Mouse (Mus musculus) CD4-positive, CD25-positive, alpha-beta regulatory T cell (primary cell): Measurements from ENCODE around the gene Gm7876. TPM values are rescaled to one million over a fixed set of nuclear protein-coding genes. Genes with fewer than 3 reads are reported as not detected.

Source experiments
- polyA plus RNA-seq: library from polyadenylated mRNA; unstranded; fragments of 100-300 nt; shearing (Covaris generic); gene quantifications from one replicate; pipeline ENCODE4 v1.2.1, GENCODE M21; 2017

Gm7876 gene
- not detected for polyA plus RNA-seq

GRCm38 (mm10) chr14:4708938-4709337 is at the start of gene Gm7876:
TSS of gene Gm7876 (plus strand) at chr14:4709238.

GRCm38 (mm10) chr14:4663892-4664291 is 45.1 kb upstream of the Gm7876 start, which contains the start of gene Gm3239:
TSS of gene Gm3239 (plus strand) at chr14:4664192.

DNA sequence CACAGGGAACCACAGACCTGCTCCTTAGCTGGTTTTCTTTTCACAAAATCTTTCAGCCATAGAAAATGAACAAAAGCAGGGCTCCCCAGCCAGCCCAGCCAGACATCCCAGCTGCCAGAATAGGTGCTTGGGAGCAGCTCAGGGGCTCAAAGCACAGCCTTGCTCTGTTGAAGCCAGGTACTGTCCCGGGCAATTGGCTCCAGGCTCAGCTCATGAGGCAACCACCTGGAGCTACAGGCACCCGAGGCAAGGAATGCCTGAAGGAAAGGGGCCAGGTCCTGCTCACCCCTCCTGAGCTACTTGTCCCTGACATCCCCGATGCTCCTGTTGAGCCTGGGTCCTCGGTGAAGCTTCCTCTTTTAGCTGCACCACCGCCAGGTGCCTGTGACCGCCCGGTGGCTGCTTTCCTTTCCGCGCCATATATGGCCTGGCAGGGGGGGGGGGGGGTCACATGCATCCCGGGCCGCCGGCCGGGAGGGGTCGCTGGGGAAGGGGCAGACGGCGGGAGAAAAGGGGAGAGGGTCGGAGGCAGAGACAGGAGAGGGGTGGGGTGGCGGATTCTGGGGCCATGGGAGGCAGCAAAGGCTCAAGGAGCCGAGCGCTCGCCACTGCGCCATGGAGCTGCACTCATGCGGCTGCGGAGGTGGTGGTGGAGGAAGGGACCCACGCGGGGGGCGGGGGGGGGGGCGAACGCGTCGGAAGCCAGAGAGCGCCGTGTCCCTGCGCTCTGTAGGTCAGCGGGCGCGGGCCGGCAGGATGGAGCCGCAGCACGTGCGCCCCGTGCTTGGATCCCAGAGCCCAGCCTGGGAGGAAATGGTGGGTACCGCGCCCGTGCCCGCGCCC is 17.2 kb downstream of the Gm7876 start, which contains the start of gene Gm3252:
Gene Gm3252, plus strand, starts transcription at position 738 of the 843 bp plus-strand sequence.

Other genes with a start within 250 kb of the Gm7876 start
- gene Gm3182, start 227.5 kb upstream of the Gm7876 start, polyA plus RNA-seq = not detected
- gene Gm3047, start 153.8 kb upstream of the Gm7876 start, polyA plus RNA-seq = not detected
- gene Gm8159, start 76.9 kb upstream of the Gm7876 start, polyA plus RNA-seq = not detected
- gene Gm3239, start 45.0 kb upstream of the Gm7876 start, polyA plus RNA-seq = not detected
- gene Gm3252, start 17.5 kb downstream of the Gm7876 start, polyA plus RNA-seq = 0.96 TPM
- not detected for gene Gm9602, start 67.1 kb downstream of the Gm7876 start, polyA plus RNA-seq
- gene Gm3269, start 128.9 kb downstream of the Gm7876 start, polyA plus RNA-seq = not detected
- not detected for gene Gm3264, start 146.3 kb downstream of the Gm7876 start, polyA plus RNA-seq
- gene Gm3278, start 183.2 kb downstream of the Gm7876 start, polyA plus RNA-seq = not detected